Mouse (Mus musculus) thymus, adult 2 months (tissue): Measurements from ENCODE around the gene Gm572.

Source experiments
- CTCF ChIP-seq: fragments of 200-500 bp; IDR thresholded peaks from 2 replicates; pipeline ENCODE4 v1.5.1; 2012; ENCODE audit warnings: mild to moderate bottlenecking, control low read depth, low read length, moderate library complexity, borderline replicate concordance; ENCODE audit not compliant: control insufficient read depth, poor library complexity, insufficient read depth; ENCODE audit errors: extremely low read depth
- POLR2A ChIP-seq: fragments of 200-500 bp; IDR thresholded peaks from 2 replicates; pipeline ENCODE4 v1.6.1; 2012; ENCODE audit warnings: mild to moderate bottlenecking, low read length, control low read depth, moderate library complexity; ENCODE audit not compliant: control insufficient read depth, poor library complexity, insufficient read depth; ENCODE audit errors: extremely low read depth

GRCm38 (mm10) chr4:148676961-148677637 lies 34.0 kb downstream of the Gm572 start:
- TF ChIP-seq CTCF (no peak), POLR2A (no peak)
